ENCODE assay signal across 8 mouse cellular contexts in genomic region chr8:84979599-84980421, GRCm38 (mm10). TPM values are rescaled to one million over a fixed set of nuclear protein-coding genes. Genes with fewer than 3 reads are reported as not detected.
A peak's percentile ranks its signal among the peaks of the same experiment; 100 is the strongest.
DNase-seq lines count a peak whose midpoint lies in the region; ATAC-seq and TF ChIP-seq lines count a peak whose summit lies in the region.

No protein-coding gene starts in this region.

- TF ChIP-seq CTCF in kidney, adult 2 months (conservative IDR thresholded peaks at IDR 0.05; ENCODE audit: insufficient read depth, insufficient read length, low read depth, low read length), result no peak

- peak overlapping the region; percentile 34 for H3K4me3 ChIP-seq in embryonic facial prominence, embryonic 12.5 days
- peak overlapping the region; percentile 30 for H3K4me3 ChIP-seq in kidney, adult 2 months (ENCODE audit: insufficient read depth, low read depth, low read length)
- peak overlapping the region; percentile 38 for H3K4me3 ChIP-seq in limb, embryonic 12.5 days (replicated peaks)
- peak overlapping the region; percentile 31 for H3K4me3 ChIP-seq in midbrain, embryonic 14.5 days (replicated peaks; ENCODE audit: low read depth, low read length)

- H3K9ac ChIP-seq in embryonic facial prominence, embryonic 12.5 days, result peak overlapping the region; percentile 27; the same call in 1 of the 2 replicates
- peak overlapping the region; percentile 57 for H3K9ac ChIP-seq in limb, embryonic 12.5 days (replicated peaks)
- H3K9ac ChIP-seq in midbrain, embryonic 14.5 days (replicated peaks; ENCODE audit: low read length), result peak overlapping the region; percentile 36; the same call in 1 of the 2 replicates

- no peaks in the 10 kb centered on the region for H3K36me3 ChIP-seq in embryonic facial prominence, embryonic 12.5 days
- H3K36me3 ChIP-seq in kidney, adult 2 months (ENCODE audit: control insufficient read depth, insufficient read depth, low read length), result no peaks in the 10 kb centered on the region
- H3K36me3 ChIP-seq in limb, embryonic 12.5 days, result peaks cover 7% of the 10 kb centered on the region; the same call in 1 of the 2 replicates
- H3K36me3 ChIP-seq in midbrain, embryonic 14.5 days (ENCODE audit: control insufficient read depth, insufficient read depth, low read length), result peaks cover 1% of the 10 kb centered on the region; the same call in 1 of the 2 replicates

- no peaks in the 10 kb centered on the region for H3K9me3 ChIP-seq in embryonic facial prominence, embryonic 12.5 days
- no peaks in the 10 kb centered on the region for H3K9me3 ChIP-seq in limb, embryonic 12.5 days
- H3K9me3 ChIP-seq in midbrain, embryonic 14.5 days (ENCODE audit: control insufficient read depth, low read length), result no peaks in the 10 kb centered on the region

- peak; percentile 22 for TF ChIP-seq POLR2A in kidney, adult 2 months (IDR thresholded peaks at IDR 0.05; ENCODE audit: low read depth, low read length)

- H3K4me2 ChIP-seq in embryonic facial prominence, embryonic 12.5 days (replicated peaks), result peak overlapping the region; percentile 98
- peak overlapping the region; percentile 99 for H3K4me2 ChIP-seq in limb, embryonic 12.5 days
- H3K4me2 ChIP-seq in midbrain, embryonic 14.5 days (ENCODE audit: low read length), result peak overlapping the region; percentile 99

- ATAC-seq in embryonic facial prominence, embryonic 12.5 days (ENCODE audit: insufficient number of reproducible peaks, insufficient read depth, low FRiP score, low TSS enrichment), result peak; percentile 50
- ATAC-seq in limb, embryonic 12.5 days (ENCODE audit: insufficient number of reproducible peaks, insufficient read depth, low FRiP score, low TSS enrichment, low read depth), result peak; percentile 11
- ATAC-seq in midbrain, embryonic 14.5 days (ENCODE audit: low FRiP score, low TSS enrichment), result peak; percentile 36

- peak; percentile 94 for DNase-seq in 3134 (ENCODE audit: extremely low read depth, insufficient read length, low spot score)
- DNase-seq in adrenal gland, postnatal 36 days, result peak; percentile 95 to 97
- DNase-seq in heart, adult 18-20 months, result peak; percentile 95 to 97
- DNase-seq in kidney, adult 2 months, result peak; percentile 98
- peak; percentile 94 for DNase-seq in midbrain, embryonic 14.5 days
- peak; percentile 93 for DNase-seq in spleen, adult 18-20 months

- H3K27ac ChIP-seq in embryonic facial prominence, embryonic 12.5 days, result peak overlapping the region; percentile 60; the same call in 1 of the 2 replicates
- H3K27ac ChIP-seq in kidney, adult 2 months (ENCODE audit: insufficient read depth, low read depth, low read length), result peak overlapping the region; percentile 98
- peak overlapping the region; percentile 73 for H3K27ac ChIP-seq in limb, embryonic 12.5 days
- 0 out of 2 replicates have a peak overlapping the region, but pooled peaks have one; percentile 37 for H3K27ac ChIP-seq in midbrain, embryonic 14.5 days (replicated peaks; ENCODE audit: low read depth, low read length)

- peaks cover 36% of the 10 kb centered on the region for H3K27me3 ChIP-seq in embryonic facial prominence, embryonic 12.5 days
- H3K27me3 ChIP-seq in kidney, adult 2 months (replicated peaks; ENCODE audit: control insufficient read depth, insufficient read depth, low read length), result no peaks in the 10 kb centered on the region
- peaks cover 30% of the 10 kb centered on the region for H3K27me3 ChIP-seq in limb, embryonic 12.5 days
- H3K27me3 ChIP-seq in midbrain, embryonic 14.5 days (ENCODE audit: control insufficient read depth, insufficient read depth, low read length), result peaks cover 18% of the 10 kb centered on the region

- H3K4me1 ChIP-seq in embryonic facial prominence, embryonic 12.5 days, result peaks cover 64% of the 10 kb centered on the region
- peaks cover 48% of the 10 kb centered on the region for H3K4me1 ChIP-seq in kidney, adult 2 months (ENCODE audit: control insufficient read depth, insufficient read depth, low read length)
- H3K4me1 ChIP-seq in limb, embryonic 12.5 days (replicated peaks), result peaks cover 74% of the 10 kb centered on the region
- peaks cover 59% of the 10 kb centered on the region for H3K4me1 ChIP-seq in midbrain, embryonic 14.5 days (ENCODE audit: control insufficient read depth, insufficient read depth, low read length)

- WGBS in embryonic facial prominence, embryonic 12.5 days, result 2% methylated on average over 42 of the region's 42 CpGs
- WGBS in kidney, adult 2 months, result under 1% methylated on average over 42 of the region's 42 CpGs
- WGBS in limb, embryonic 12.5 days, result 2% methylated on average over 42 of the region's 42 CpGs
- 2% methylated on average over 42 of the region's 42 CpGs for WGBS in midbrain, embryonic 14.5 days

RNA-seq across cellular contexts. Expression of gene Junb, which starts 1.3 kb away (rescaled TPM):
- 100 to 1,000 TPM in 1 of 2 experiments, 10 to 100 TPM in 1; 71.5 to 139 TPM for total RNA-seq in adrenal gland, postnatal 36 days (2021)
- polyA plus RNA-seq in embryonic facial prominence, embryonic 12.5 days (2016; fragmentation: Nextera tagmentation; extraction: Ambion mirVana), result 8.0 and 9.0 TPM in 2 replicates
- total RNA-seq in heart, adult 18-20 months (2021), result 10 to 100 TPM; 11.0 to 13.9 TPM
- 19.2 and 20.9 TPM in 2 replicates for polyA plus RNA-seq in kidney, adult 2 months (2012; rRNA removed)
- 7.6 and 10.5 TPM in 2 replicates for polyA plus RNA-seq in limb, embryonic 12.5 days (2016; fragmentation: Nextera tagmentation; extraction: Ambion mirVana)
- 4.3 and 5.7 TPM in 2 replicates for polyA plus RNA-seq in midbrain, embryonic 14.5 days (2014; fragmentation: Nextera tagmentation; extraction: Ambion mirVana)

RNA-seq across cellular contexts. Expression of gene Rnaseh2a, which starts 10.2 kb away (rescaled TPM):
- total RNA-seq in adrenal gland, postnatal 36 days (2021), result 100 to 1,000 TPM; 109 to 136 TPM
- polyA plus RNA-seq in embryonic facial prominence, embryonic 12.5 days (2016; fragmentation: Nextera tagmentation; extraction: Ambion mirVana), result 104 and 115 TPM in 2 replicates
- total RNA-seq in heart, adult 18-20 months (2021), result 10 to 100 TPM; 45.6 to 48.4 TPM
- polyA plus RNA-seq in kidney, adult 2 months (2012; rRNA removed), result 29.4 and 34.4 TPM in 2 replicates
- polyA plus RNA-seq in limb, embryonic 12.5 days (2016; fragmentation: Nextera tagmentation; extraction: Ambion mirVana), result 105 and 122 TPM in 2 replicates
- polyA plus RNA-seq in midbrain, embryonic 14.5 days (2014; fragmentation: Nextera tagmentation; extraction: Ambion mirVana), result 51.7 and 54.4 TPM in 2 replicates

RNA-seq across cellular contexts. Expression of gene Prdx2, which starts 10.4 kb away (rescaled TPM):
- 100 to 1,000 TPM; 651 to 659 TPM for total RNA-seq in adrenal gland, postnatal 36 days (2021)
- 1,038 and 1,130 TPM in 2 replicates for polyA plus RNA-seq in embryonic facial prominence, embryonic 12.5 days (2016; fragmentation: Nextera tagmentation; extraction: Ambion mirVana)
- total RNA-seq in heart, adult 18-20 months (2021), result 100 to 1,000 TPM; 648 to 740 TPM
- 304 and 376 TPM in 2 replicates for polyA plus RNA-seq in kidney, adult 2 months (2012; rRNA removed)
- 1,079 and 1,120 TPM in 2 replicates for polyA plus RNA-seq in limb, embryonic 12.5 days (2016; fragmentation: Nextera tagmentation; extraction: Ambion mirVana)
- polyA plus RNA-seq in midbrain, embryonic 14.5 days (2014; fragmentation: Nextera tagmentation; extraction: Ambion mirVana), result 1,531 and 1,588 TPM in 2 replicates

RNA-seq across cellular contexts. Expression of gene Gm49661, which starts 10.6 kb away (rescaled TPM):
- 1 to 10 TPM in 1 of 2 experiments, not detected in 1; 1.5 TPM for total RNA-seq in adrenal gland, postnatal 36 days (2021)
- polyA plus RNA-seq in embryonic facial prominence, embryonic 12.5 days (2016; fragmentation: Nextera tagmentation; extraction: Ambion mirVana), result not detected in 2 replicates
- total RNA-seq in heart, adult 18-20 months (2021), result 1 to 10 TPM in 1 of 2 experiments, not detected in 1; 2.3 TPM
- polyA plus RNA-seq in kidney, adult 2 months (2012; rRNA removed), result not detected in 2 replicates
- not detected in 2 replicates for polyA plus RNA-seq in limb, embryonic 12.5 days (2016; fragmentation: Nextera tagmentation; extraction: Ambion mirVana)
- not detected in 2 replicates for polyA plus RNA-seq in midbrain, embryonic 14.5 days (2014; fragmentation: Nextera tagmentation; extraction: Ambion mirVana)

RNA-seq across cellular contexts. Expression of gene Hook2, which starts 10.6 kb away (rescaled TPM):
- 1 to 10 TPM; 7.0 to 8.2 TPM for total RNA-seq in adrenal gland, postnatal 36 days (2021)
- 20.6 TPM in 2 replicates for polyA plus RNA-seq in embryonic facial prominence, embryonic 12.5 days (2016; fragmentation: Nextera tagmentation; extraction: Ambion mirVana)
- total RNA-seq in heart, adult 18-20 months (2021), result 1 to 10 TPM; 2.7 TPM
- 34.5 and 34.6 TPM in 2 replicates for polyA plus RNA-seq in kidney, adult 2 months (2012; rRNA removed)
- 19.3 and 19.7 TPM in 2 replicates for polyA plus RNA-seq in limb, embryonic 12.5 days (2016; fragmentation: Nextera tagmentation; extraction: Ambion mirVana)
- polyA plus RNA-seq in midbrain, embryonic 14.5 days (2014; fragmentation: Nextera tagmentation; extraction: Ambion mirVana), result 25.8 and 31.4 TPM in 2 replicates

Comparison
In these comparisons a context has a peak if more than half of its experiments do, and no peak if none do; other contexts are left out.
1. Peak in every context shown above with its lines: DNase-seq, ATAC-seq, H3K4me3 ChIP-seq and H3K27ac ChIP-seq.
2. H3K27ac ChIP-seq: peak in every context shown above with its lines; median percentile 98 in kidney, adult 2 months; 73 in limb, embryonic 12.5 days; 60 in embryonic facial prominence, embryonic 12.5 days; 37 in midbrain, embryonic 14.5 days.